Mouse (Mus musculus) embryonic facial prominence, embryonic 12.5 days (tissue): ENCODE measurements at regions not wholly inside any gene's neighbourhood (a gene's known extent, or its start where the extent isn't known, plus 50 kb on each side); places are given as distances from the start of the nearest gene placed in this dataset.

ENCODE experiments used
- ATAC-seq: fragments of 200-750 bp; cut with Nextera tagmentation; 2 replicates; pipeline ENCODE4 v1.8.0; 2017; ENCODE audit not compliant: insufficient number of reproducible peaks, insufficient read depth, low FRiP score, low TSS enrichment
- H3K27ac ChIP-seq: fragments of 300-500 bp; sonication (generic); 2 replicates; pipeline ENCODE4 v1.5.1; 2016; ENCODE audit warnings: mild to moderate bottlenecking
- H3K27me3 ChIP-seq: fragments of 300-500 bp; sonication (generic); 2 replicates; pipeline ENCODE4 v1.6.1; 2016; ENCODE audit warnings: mild to moderate bottlenecking, moderate library complexity
- H3K36me3 ChIP-seq: fragments of 300-500 bp; sonication (generic); 2 replicates; pipeline ENCODE4 v1.6.1; 2016; ENCODE audit warnings: mild to moderate bottlenecking
- H3K4me1 ChIP-seq: fragments of 300-500 bp; sonication (generic); 2 replicates; pipeline ENCODE4 v1.6.1; 2016
- H3K4me2 ChIP-seq: fragments of 300-500 bp; sonication (generic); replicated peaks from 2 replicates; pipeline ENCODE4 v1.6.1; 2016; ENCODE audit warnings: mild to moderate bottlenecking, moderate library complexity
- H3K4me3 ChIP-seq: fragments of 300-500 bp; sonication (generic); 2 replicates; pipeline ENCODE4 v1.5.1; 2016; ENCODE audit warnings: mild to moderate bottlenecking
- H3K9ac ChIP-seq: fragments of 300-500 bp; sonication (generic); 2 replicates; pipeline ENCODE4 v1.6.1; 2016; ENCODE audit warnings: mild to moderate bottlenecking, moderate library complexity
- H3K9me3 ChIP-seq: fragments of 300-500 bp; sonication (generic); 2 replicates; pipeline ENCODE4 v1.6.1; 2016; ENCODE audit warnings: mild to moderate bottlenecking, moderate library complexity
- WGBS: fragments of 180-500 bp; shearing (Covaris S2); methylation state at CpG from one replicate; pipeline ENCODE4 v1.1.7; 2016; 5-methylcytosine and 5-hydroxymethylcytosine counted together

DNA sequence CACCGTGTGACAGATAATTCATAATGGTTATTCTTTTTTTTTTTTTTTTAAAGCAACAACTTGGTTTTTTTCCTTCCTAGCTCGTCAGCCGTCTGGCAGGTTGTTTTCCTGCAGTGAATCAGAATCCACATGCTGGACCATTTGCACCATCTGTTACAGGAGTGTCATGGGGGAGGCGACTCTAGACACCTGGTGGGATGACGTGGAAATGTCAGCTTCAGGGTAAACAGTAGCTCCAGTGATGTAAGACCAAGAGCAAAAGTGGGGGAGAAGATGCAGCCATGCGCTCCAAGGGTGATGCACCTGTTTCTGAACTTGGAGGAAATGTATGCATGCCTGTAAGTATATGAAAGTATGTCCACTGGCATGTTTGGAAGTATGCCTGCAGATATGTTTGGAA is 278.5 kb upstream of the Prickle1 start:
- ATAC-seq = no peak
- H3K27ac ChIP-seq = no peak overlapping the region
- H3K36me3 ChIP-seq = no peaks in the 10 kb centered on the region
- no peak overlapping the region for H3K4me3 ChIP-seq
- H3K9ac ChIP-seq = no peak overlapping the region
- H3K4me1 ChIP-seq = no peaks in the 10 kb centered on the region
- no peaks in the 10 kb centered on the region for H3K27me3 ChIP-seq
- WGBS = 74% methylated on average over 6 of the region's 6 CpGs
- no peaks in the 10 kb centered on the region for H3K9me3 ChIP-seq
- no peak overlapping the region for H3K4me2 ChIP-seq

GRCm38 (mm10) chr15:93857336-93857901 is 261.7 kb upstream of the Prickle1 start:
- Histone ChIP-seq H3K4me1 (no peaks in the 10 kb centered on the region), H3K27ac (no peak overlapping the region), H3K4me2 (no peak overlapping the region), H3K4me3 (no peak overlapping the region), H3K27me3 (no peaks in the 10 kb centered on the region), H3K36me3 (no peaks in the 10 kb centered on the region), H3K9me3 (0 out of 2 replicates have a peak, but pooled peaks cover 5% of the 10 kb centered on the region), H3K9ac (no peak overlapping the region)
- ATAC-seq = no peak
- 85% methylated on average over 12 of the region's 12 CpGs for WGBS

GRCm38 (mm10) chr15:93853221-93853620 is 257.5 kb upstream of the Prickle1 start:
- WGBS = 79% methylated on average over 3 of the region's 3 CpGs
- no peak overlapping the region for H3K27ac ChIP-seq
- ATAC-seq = no peak
- H3K9me3 ChIP-seq = 0 out of 2 replicates have a peak, but pooled peaks cover 5% of the 10 kb centered on the region
- H3K9ac ChIP-seq = no peak overlapping the region
- H3K4me2 ChIP-seq = no peak overlapping the region
- no peaks in the 10 kb centered on the region for H3K27me3 ChIP-seq
- peaks cover 11% of the 10 kb centered on the region; the same call in 1 of the 2 replicates for H3K4me1 ChIP-seq
- no peaks in the 10 kb centered on the region for H3K36me3 ChIP-seq
- H3K4me3 ChIP-seq = no peak overlapping the region

DNA sequence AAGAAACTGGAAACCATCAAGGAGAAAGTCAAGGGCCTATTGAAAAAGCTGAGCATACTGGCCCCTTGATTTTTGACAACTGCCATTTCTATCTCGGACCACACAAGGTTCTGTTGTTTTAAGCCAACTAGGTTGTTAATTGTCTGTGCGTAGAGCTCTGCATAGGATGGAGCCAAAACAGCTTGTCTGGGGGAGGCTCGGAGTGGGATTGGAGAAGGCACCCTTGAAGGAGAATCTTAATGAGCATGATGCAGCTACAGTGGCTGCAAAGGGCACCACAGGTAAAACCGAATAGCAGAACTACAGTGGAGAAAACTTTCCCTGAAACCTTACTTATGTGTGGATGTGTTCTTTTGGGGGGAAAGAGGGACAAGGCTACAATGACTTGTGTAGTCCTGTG is 256.4 kb upstream of the Prickle1 start:
- no peak overlapping the region for H3K27ac ChIP-seq
- H3K36me3 ChIP-seq = no peaks in the 10 kb centered on the region
- H3K27me3 ChIP-seq = no peaks in the 10 kb centered on the region
- 0 out of 2 replicates have a peak, but pooled peaks cover 5% of the 10 kb centered on the region for H3K9me3 ChIP-seq
- WGBS = 89% methylated on average over 4 of the region's 4 CpGs
- peaks cover 11% of the 10 kb centered on the region; the same call in 1 of the 2 replicates for H3K4me1 ChIP-seq
- ATAC-seq = no peak
- no peak overlapping the region for H3K9ac ChIP-seq
- H3K4me3 ChIP-seq = no peak overlapping the region
- H3K4me2 ChIP-seq = no peak overlapping the region

DNA sequence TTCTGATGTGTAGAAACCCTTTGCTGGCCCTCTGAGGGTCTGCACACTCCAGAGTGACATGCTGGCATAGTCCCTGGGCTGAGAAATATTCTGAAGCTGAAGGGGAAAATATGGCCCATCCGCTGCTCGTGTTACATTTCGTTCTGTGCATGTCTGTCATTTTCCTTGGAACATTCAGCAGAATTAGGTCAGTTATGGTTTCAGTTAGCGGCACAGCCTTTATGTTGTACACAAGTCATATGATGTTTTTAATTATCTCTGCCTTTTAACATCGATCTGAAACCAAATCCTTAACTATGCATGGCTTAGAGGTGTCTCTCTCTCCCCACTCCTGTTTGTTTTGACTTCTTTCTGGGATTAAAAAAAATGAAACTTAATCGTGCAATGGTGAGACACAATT is 254.7 kb upstream of the Prickle1 start:
- WGBS = 20% methylated on average over 6 of the region's 6 CpGs
- Histone ChIP-seq H3K27me3 (no peaks in the 10 kb centered on the region), H3K27ac (peak overlapping the region; percentile 69), H3K4me1 (peaks cover 11% of the 10 kb centered on the region; the same call in 1 of the 2 replicates), H3K9me3 (0 out of 2 replicates have a peak, but pooled peaks cover 5% of the 10 kb centered on the region), H3K9ac (no peak overlapping the region), H3K4me3 (no peak overlapping the region), H3K36me3 (no peaks in the 10 kb centered on the region), H3K4me2 (no peak overlapping the region)
- ATAC-seq = 0 out of 2 replicates have a peak, but pooled peaks have one; percentile 52

- Histone ChIP-seq H3K4me3 (no peak overlapping the region), H3K4me1 (peaks cover 11% of the 10 kb centered on the region; the same call in 1 of the 2 replicates), H3K27ac (no peak overlapping the region), H3K27me3 (no peaks in the 10 kb centered on the region), H3K4me2 (no peak overlapping the region), H3K9me3 (no peaks in the 10 kb centered on the region), H3K36me3 (no peaks in the 10 kb centered on the region), H3K9ac (no peak overlapping the region)
- WGBS = 87% methylated on average over 4 of the region's 4 CpGs
- ATAC-seq = no peak
Measured at GRCm38 (mm10) chr15:93848830-93849229, 253.1 kb upstream of the Prickle1 start.

DNA sequence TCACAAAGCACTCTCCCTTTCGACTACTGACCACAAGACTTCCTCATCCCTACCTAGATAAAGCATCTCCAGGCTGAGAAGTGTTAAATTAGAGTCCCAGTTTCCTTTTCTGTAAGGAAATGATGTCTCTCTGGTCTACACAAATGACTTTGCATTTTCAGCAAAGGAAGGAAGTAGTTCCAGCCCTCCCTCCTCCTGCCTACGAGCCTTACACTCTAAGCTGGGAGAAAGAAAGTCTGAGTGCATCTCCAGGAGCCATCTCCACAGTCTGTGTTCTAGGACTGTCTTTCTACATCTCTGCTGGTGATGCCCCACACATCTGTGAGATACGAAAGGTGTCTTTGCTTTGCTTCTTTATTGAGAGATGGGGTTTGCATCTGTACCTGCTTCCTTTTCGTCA is 251.1 kb upstream of the Prickle1 start:
- Histone ChIP-seq H3K27ac (no peak overlapping the region), H3K4me3 (no peak overlapping the region), H3K4me1 (peaks cover 11% of the 10 kb centered on the region; the same call in 1 of the 2 replicates), H3K9ac (no peak overlapping the region), H3K36me3 (no peaks in the 10 kb centered on the region), H3K27me3 (no peaks in the 10 kb centered on the region), H3K9me3 (no peaks in the 10 kb centered on the region), H3K4me2 (no peak overlapping the region)
- no peak for ATAC-seq
- 84% methylated on average over 4 of the region's 4 CpGs for WGBS

DNA sequence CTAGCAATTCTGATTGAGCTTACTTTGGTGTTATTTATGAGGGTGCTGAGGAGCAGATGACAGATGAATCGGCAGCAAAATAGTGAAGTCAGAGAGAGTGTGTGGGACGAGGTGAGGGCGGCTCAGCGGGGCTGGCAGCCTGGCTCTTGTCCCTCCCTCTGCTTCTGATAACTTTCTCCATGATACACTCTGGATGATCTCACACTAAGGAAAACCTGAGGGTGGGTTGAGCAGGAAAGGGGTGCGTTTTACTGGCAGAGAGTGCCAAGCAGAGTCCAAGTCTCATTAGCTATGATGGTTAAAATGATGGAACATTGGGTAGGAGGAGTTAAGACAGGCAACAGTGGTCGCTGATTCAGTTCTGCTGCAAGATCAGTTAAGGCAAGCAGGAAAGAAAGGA is 250.1 kb upstream of the Prickle1 start:
- WGBS = 84% methylated on average over 6 of the region's 6 CpGs
- Histone ChIP-seq H3K27ac (no peak overlapping the region), H3K4me3 (no peak overlapping the region), H3K27me3 (no peaks in the 10 kb centered on the region), H3K4me2 (no peak overlapping the region), H3K9me3 (no peaks in the 10 kb centered on the region), H3K9ac (no peak overlapping the region), H3K4me1 (peaks cover 11% of the 10 kb centered on the region; the same call in 1 of the 2 replicates), H3K36me3 (no peaks in the 10 kb centered on the region)
- no peak for ATAC-seq

GRCm38 (mm10) chr15:93832956-93833355 is 237.3 kb upstream of the Prickle1 start:
- Histone ChIP-seq H3K4me2 (no peak overlapping the region), H3K27ac (no peak overlapping the region), H3K9ac (no peak overlapping the region), H3K4me3 (no peak overlapping the region), H3K27me3 (no peaks in the 10 kb centered on the region), H3K4me1 (no peaks in the 10 kb centered on the region), H3K9me3 (no peaks in the 10 kb centered on the region), H3K36me3 (no peaks in the 10 kb centered on the region)
- 81% methylated on average over 1 of the region's 1 CpGs for WGBS
- no peak for ATAC-seq

- WGBS = 82% methylated on average over 14 of the region's 14 CpGs
- H3K9me3 ChIP-seq = no peaks in the 10 kb centered on the region
- no peak overlapping the region for H3K4me2 ChIP-seq
- H3K27ac ChIP-seq = no peak overlapping the region
- no peak for ATAC-seq
- H3K27me3 ChIP-seq = no peaks in the 10 kb centered on the region
- no peak overlapping the region for H3K4me3 ChIP-seq
- H3K36me3 ChIP-seq = no peaks in the 10 kb centered on the region
- H3K9ac ChIP-seq = no peak overlapping the region
- H3K4me1 ChIP-seq = no peaks in the 10 kb centered on the region
Measured at GRCm38 (mm10) chr15:93832431-93832936, 236.8 kb upstream of the Prickle1 start.

GRCm38 (mm10) chr15:93831148-93831547 is 235.5 kb upstream of the Prickle1 start:
- ATAC-seq = no peak
- WGBS = 92% methylated on average over 3 of the region's 3 CpGs
- Histone ChIP-seq H3K4me3 (no peak overlapping the region), H3K4me2 (no peak overlapping the region), H3K27ac (no peak overlapping the region), H3K4me1 (0 out of 2 replicates have a peak, but pooled peaks cover 1% of the 10 kb centered on the region), H3K36me3 (no peaks in the 10 kb centered on the region), H3K9ac (no peak overlapping the region), H3K9me3 (no peaks in the 10 kb centered on the region), H3K27me3 (no peaks in the 10 kb centered on the region)
